Mouse (Mus musculus) adrenal gland, adult 2 months (tissue): ENCODE data around the gene AC170998.1. TPM values are rescaled to one million over a fixed set of nuclear protein-coding genes. Genes with fewer than 3 reads are reported as not detected.

ENCODE experiments used
- DNase-seq: peaks from one replicate; pipeline ENCODE4 v3.0.0; 2021
- long read RNA-seq: library from polyadenylated mRNA; stranded (forward); transcript quantifications from one replicate; pipeline ENCODE4 v2.0.0, GENCODE M21; 2021
- polyA plus RNA-seq: library from polyadenylated mRNA; depleted of rRNA; stranded (reverse); fragments of >200 nt; gene quantifications from 2 replicates; pipeline ENCODE4 v1.2.3, GENCODE M21; 2012; rRNA removed
- total RNA-seq, 2 experiments: library from RNA; stranded (reverse); gene quantifications; 2 replicates each; pipeline ENCODE4 v1.2.3; 2021

AC170998.1 gene
- total RNA-seq (1 to 10 TPM in 1 of 2 experiments, not detected in 1; 1.7 TPM), polyA plus RNA-seq (0.31 and 0.40 TPM in 2 replicates)
- long read RNA-seq = 0 reads

DNA sequence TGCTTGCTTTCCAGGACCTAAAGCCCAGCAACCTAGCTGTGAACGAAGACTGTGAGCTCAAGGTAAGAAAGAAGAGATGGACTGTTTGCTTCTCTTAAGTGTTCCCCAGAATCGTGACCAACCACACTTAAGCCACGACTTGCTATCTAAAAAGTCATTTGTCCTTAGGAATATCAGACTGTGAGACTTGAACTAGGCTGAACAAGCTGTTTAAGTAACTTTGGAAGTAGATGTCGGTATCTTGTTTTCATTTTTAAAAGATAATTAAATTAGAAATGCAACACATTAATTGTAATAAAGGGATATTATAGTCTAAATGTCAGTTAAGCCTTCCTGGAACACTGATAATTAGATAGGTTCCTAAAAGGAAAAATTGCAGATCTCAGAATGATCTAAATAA lies at the start of gene AC170998.1:
TSS of gene AC170998.1 (plus strand) at position 301 of the 400 bp plus-strand sequence.
- no peak for DNase-seq

DNA sequence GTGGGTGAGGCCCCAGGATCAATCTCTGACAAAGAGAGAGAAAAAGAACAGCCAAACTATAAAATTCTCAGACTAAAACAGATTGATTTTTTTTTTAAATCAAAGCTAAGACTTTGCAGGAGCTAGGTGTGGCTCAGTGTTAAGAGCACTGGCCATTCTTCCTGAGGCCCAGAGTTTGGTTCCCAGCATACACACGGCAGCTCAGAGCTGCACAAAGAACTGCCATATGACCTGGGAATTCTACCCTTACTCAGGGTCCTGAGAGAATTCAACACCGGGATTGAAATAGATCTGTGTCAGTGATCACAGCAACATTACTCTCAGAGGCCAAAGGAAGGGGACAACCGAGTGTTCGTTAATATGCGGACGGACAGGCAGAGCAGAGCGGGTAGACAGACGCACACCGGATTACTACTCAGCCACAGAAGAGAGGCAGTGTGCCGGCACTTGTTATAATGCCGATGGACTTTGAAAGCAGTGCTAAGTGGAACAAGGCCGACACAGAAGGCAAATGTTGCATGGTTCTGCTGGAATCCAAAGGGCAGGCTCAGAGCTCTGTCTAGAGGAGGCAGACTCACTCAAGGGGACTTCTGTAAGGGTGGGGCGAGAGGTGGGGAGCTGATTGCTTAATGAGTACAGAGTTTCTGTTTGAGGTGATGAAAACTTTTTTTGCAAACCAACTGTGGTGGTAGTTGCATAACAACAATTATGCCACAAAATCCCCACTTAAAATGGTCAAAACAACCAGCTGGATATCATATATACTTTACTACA lies 43.4 kb upstream of the AC170998.1 start:
- peak; percentile 13 for DNase-seq

DNA sequence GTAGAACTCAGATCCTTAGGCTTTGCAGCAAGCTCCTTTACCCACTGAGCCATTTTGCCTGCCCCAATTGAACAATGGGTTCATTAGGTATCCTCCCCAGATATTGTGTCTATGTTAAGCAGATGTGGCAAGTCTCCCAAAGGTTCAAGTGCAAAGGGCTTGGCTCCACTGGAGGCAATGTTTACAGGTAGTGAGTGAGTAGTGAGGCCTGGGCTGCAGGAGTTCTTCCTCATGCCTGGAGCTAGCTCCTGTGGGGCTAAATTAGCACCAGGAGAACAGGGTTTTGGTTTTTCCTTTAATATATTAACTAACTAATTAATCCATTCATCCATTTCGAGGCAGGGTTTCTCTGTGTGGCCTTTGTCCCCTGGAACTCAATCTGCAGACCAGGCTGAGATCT lies 42.3 kb upstream of the AC170998.1 start:
- no peak for DNase-seq

DNA sequence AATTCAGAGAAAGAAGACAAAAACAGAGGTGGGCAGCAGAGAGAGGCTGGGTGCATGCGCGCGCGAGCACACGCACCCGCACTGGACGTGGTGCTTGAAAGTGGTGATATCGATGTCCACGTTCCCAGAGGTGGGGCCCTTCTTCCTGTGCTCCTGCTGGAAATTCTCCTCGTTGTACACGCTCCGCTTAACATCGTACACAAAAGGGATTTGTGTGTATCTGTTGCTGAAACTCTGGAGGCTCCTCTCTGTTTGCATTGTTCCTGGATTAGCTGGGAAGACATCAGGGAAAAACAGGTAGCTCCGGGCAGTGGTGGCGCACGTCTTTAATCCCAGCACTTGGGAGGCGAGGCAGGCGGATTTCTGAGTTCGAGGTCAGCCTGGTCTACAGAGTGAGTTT lies 41.3 kb upstream of the AC170998.1 start:
- DNase-seq = no peak

DNA sequence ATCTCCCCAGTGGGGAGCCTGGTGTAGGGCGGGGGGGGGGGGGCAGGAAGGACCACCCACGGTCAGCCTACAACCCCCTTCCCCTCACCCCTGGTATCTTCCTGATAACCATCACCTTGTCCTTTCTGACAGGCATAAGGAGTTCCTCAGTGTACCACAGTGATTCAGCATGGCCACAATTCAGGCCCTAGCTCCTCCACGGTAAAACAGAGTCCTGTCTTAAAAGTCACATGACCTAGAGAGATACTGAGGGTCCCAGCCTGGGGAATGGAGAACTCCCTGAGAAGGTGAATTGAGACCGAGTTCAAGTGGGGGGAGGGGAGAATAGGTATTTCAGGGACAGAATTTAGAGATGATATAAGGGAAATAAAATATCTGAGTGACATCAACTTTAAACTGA lies 38.5 kb upstream of the AC170998.1 start:
- no peak for DNase-seq

DNA sequence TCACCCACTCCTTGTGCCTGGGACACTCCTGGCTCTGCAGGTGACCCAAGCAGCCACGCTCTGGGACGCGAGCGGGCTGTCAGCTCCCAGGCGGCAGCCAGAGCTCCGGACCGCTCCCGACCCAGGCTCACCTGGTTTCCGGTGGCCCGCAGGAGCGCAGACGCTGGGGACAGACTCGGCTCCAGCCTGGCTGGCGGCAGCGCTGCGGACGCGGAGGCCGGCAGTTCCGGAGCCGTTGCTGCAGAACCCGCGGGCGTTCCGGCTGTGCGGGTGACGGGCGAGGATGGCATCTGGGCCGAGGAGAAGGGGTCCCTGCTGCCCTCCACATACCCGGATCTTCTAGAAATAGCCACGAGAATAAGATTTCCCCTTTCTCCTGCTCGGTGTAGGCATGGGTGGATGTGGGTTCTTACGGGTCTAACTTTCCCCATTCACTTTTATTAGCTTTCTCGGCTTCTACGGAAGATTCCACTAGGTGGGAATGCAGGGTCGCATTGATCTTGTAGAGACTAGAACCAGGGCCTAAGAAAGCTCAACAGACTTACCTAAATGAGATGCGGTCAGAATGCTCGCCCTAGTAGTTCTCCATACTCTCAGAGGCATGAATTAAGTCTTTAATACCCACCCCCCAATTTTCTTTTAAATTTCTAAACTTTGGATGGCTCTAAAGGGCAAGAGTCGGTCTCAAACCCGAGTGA lies 36.1 kb upstream of the AC170998.1 start, which contains the start of gene Slc26a8:
TSS of gene Slc26a8 (minus strand) at position 648 of the 698 bp plus-strand sequence.
- DNase-seq = peak; percentile 42

DNA sequence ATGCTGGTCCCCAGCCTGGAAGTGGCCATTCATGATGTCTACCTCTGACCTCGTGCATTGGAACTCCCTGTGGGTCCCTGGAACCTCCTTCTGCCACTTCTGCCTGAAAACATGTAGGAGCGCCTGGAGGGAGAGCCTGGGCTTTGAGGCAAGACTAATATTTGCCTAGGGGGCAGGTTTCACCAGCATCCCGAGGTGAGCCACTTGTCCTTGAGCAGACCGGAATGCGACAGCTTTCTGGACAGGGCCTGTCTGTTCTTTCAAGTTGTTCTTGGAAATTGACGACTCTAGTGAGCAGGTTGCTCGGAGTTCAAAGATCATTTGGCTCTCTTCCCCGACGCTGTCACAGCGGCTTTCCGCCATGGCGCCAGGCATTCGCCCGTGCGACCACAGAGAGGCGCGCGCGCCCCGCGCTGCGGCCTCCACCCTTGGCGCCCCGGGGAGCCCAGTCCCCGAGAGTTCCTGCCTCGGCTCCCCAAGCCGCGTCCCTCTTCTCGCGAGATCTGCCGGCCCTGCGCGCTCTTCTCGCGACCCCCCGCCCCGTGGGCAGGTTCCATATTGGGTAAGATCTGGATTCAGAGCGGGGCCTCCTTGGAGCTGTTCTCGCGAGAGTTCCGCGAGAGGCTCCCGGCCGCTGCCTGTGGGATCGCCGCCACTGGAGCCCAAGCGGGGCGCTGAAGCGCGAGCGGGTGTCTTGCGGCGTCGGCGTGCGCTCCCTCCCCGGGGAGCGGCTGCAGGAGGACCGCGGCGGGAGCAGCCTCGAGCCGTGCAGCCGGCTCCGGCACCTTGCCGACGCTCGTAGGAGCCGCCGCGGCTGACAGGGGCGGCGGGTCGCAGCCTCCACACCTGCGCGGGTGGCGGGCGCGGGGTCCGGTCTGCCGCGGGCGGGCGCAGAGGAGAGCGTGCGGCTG lies 34.9 kb upstream of the AC170998.1 start, which contains the start of gene Mapk14:
TSS of gene Mapk14 (plus strand) at position 554 of the 911 bp plus-strand sequence.
- DNase-seq = peak; percentile 100

DNA sequence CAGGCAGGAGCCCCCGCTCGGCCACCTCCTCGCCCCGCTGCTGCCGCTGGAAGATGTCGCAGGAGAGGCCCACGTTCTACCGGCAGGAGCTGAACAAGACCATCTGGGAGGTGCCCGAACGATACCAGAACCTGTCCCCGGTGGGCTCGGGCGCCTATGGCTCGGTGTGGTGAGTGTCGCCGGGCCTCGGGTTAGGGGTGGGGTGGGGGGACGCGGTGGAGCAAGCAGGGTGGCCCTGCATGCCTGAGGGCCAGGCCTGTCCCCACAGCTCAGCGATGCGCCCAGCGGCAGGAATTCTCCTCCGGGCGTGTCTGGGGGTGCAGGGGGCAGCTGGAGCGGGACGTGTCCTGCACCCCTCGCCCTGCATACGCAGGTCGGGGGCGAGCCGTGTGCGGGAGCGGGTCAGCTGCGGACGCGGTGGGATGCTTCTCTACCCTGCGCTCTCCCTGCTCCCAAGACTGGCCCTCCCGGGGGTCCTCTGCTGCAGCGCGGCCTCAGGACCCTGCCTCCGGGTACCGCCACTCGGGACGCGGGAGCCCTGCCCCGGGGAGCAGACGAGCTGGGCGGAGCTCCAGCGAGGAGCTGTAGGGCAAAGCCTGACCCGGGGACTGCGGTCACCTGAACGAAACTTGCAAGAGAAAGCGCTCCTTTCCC lies 34.1 kb upstream of the AC170998.1 start:
- DNase-seq = peak; percentile 82

DNA sequence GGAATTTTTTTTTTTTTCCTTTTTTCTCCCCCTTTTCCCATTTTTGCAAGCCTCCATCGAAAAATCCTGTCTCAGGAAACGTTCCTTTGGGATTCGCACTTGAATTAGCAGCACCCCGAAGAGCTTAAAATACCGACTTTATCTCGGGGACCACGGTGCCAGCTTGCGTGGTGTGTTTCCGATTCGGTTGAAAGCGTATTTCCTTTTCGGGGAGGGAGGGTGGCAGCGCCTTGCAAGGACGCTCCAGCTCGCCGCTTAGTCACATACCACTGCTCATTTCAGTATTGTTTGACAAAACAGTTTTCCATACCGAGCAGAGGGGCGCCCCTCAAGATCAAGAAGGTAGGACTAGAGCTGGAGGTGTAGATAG lies 33.6 kb upstream of the AC170998.1 start:
- DNase-seq = peak; percentile 82

DNA sequence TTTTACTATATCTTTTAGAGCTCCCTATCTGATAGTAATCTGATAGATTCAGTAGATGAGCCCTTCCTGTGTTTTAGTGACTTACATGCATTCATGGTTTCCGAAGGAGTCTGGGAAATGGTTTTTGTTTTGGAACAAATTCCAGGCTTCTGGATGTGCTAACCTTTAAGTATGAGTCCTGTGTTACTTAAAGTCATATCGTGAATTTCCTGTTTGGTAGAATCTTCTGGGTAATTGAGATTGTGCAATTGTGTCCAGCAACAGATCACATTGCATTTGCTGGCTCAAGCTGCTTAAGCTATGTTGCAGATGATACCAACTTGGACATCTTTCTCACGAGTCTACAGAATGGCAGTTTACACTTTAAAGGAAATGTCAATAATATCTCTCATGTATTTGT lies 32.8 kb upstream of the AC170998.1 start:
- peak; percentile 23 for DNase-seq

DNA sequence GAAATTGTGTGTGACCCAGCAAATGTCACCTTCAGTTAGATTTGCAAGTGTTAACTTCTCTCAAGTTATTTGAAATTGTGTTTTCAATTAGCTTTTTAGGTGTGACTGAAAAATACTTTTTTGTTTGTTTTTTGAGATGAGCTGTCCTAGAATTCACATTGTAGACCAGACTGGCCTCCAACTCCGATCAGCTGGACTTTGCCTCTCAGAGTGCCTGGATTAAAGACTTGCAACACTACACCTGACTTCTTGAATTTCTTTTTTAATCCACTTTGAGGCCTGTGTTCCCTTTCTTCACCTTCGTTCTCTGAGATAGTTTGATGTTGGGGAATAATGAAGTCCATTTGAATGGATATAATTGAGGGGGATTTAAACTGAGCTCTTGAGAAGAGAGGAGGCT lies 31.8 kb upstream of the AC170998.1 start:
- no peak for DNase-seq

DNA sequence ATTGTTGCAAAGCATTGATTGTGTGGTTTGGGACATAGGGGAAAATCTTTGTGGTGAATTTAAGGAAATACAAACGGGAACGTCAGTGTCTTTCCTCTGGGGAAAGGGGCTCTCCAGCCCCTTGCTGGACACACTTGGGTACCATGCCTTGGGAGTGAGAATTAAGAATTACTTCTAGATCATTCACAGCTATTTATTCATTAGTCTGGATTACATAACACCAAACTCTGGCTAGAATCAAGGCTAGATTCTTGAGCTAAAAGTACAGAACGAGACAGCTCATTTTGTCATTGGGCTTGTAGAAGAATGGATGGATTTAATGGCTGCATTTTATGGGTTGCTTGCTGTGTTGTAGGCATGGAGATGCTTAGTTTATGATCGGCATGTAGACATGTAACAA lies 31.1 kb upstream of the AC170998.1 start:
- no peak for DNase-seq

DNA sequence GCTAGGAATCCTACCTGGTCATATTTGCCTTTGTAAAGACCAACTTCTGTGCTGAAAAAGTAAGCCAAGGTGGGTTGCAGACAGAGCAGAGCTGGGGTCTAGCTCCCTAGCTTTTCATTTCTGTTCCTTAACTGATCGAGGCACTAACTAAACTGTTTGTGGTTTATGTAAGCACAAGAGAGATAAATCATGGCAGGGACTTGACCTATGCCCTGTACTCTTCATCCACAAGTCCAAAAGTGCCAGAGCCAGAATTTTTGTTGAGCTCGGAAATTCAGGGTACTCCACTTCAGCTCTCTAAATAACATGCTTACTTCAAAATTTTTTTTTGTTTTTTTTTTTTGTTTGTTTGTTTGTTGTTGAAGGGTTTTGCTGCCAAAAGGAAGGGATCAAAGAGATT lies 29.2 kb upstream of the AC170998.1 start:
- DNase-seq = peak; percentile 38

DNA sequence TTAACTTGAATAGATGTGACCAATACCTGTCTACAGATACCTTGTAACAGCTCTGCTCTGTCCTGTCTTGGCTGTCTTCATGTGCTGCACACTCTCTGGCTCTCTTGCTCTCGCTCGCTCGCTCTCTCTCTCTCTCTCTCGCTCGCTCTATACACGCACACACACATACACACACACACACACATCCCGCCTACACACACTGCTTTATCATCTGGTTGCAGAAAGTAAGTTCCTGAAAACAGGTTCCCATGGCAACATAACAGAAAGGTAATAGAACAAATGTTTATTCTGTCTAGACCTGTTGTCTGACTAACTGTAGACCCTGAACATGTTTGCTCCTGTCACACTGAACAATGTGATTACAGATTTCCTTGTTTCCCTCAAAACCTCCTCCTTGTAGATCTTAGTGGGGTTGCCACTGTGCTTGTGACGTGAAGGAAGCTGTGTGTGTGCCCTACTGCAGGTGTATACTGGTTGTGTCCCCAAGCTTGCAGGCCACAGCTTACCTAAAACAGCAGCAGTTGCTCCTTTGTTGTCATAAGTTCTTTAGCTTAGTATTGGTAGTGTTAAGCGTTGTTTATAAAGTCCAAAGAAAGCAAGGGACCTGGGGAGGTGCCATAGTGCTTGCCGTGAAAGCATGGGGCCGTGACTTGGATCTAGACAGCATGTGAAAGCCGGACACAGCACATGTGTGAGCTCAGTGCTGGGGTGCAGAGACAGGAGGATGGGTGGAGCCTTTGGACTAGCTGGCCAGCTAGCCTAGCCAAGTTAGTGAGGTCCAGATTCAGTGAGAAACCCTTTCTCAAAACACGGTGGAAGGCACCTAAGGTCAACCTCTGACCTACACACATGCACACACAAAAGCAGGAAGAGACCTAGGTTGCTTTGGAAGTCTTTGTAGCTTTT lies 28.3 kb upstream of the AC170998.1 start:
- DNase-seq = peak; percentile 37

DNA sequence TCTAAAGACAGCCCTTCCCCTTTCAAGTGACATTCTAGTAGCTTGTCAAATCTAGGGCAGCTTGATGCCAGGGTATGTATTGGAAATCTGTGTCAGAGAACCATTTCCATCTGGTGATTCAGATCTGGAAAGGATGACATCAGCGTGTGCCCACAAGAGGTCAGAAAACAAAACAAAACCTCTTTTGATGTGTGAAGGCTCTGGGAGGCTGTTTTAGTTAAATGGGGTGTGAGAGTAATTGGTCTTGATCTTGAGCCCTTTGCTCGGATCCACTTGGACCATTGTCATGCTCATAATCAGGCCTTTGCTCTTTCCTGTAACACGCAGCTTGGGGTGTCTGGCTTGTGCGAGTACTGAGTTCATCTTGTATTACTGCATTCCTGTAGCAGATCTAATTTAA lies 27.6 kb upstream of the AC170998.1 start:
- peak; percentile 61 for DNase-seq

DNA sequence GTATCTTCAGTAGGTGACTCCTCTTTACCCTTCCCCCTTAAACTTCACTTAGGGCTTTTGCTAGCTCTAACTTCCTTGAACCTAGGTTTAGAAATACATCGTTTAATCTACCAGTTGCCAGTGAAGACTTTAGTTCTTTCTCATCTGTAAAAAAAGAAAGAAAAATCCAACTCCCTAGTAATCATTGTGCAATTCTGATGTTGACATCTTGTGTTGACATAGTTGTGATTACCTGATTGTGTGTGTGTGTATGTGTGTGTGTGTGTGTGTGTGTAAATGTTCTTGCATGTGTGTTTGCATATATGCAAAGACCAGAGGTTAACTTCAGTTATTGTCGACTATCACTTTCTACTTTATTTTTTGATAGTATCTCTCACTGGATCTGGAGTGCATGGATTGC lies 27.2 kb upstream of the AC170998.1 start:
- no peak for DNase-seq

DNA sequence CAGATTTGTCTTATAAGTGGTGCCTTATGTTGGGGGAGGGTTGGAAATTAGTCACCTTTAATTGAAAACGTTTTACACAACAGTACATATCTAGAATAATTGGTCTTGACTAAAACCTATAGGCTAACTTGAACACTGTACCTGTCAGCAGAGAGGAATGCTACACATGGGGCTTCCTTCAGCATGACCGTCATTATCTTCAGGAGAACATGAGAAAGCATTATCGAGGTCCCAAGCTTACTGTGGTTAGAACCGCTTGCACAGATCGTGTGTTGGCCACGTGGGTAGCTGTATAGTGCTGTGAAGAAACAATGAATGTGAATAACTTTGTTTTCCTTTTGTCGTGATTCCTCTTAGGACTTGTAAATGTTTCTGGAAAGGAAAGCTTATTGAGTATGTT lies 26.1 kb upstream of the AC170998.1 start:
- no peak for DNase-seq

DNA sequence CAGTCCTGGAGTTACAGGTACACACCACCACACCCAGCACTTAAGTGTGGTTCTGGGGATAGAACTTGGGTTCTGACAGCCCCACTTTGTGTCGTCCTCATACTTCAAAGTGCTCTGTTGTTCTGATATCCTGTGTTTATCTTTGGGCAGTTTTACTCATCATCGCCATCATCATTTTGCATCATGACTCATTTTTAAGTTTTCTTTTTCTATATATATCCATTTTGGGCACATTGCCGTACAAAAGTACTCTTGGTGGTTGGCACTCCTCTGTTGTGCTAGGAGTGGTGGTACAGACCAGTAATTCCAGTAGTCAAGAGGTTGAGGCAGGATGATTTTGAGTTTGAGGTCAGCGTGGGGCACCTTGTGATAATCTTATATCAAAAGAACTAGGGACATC lies 24.7 kb upstream of the AC170998.1 start:
- no peak for DNase-seq

DNA sequence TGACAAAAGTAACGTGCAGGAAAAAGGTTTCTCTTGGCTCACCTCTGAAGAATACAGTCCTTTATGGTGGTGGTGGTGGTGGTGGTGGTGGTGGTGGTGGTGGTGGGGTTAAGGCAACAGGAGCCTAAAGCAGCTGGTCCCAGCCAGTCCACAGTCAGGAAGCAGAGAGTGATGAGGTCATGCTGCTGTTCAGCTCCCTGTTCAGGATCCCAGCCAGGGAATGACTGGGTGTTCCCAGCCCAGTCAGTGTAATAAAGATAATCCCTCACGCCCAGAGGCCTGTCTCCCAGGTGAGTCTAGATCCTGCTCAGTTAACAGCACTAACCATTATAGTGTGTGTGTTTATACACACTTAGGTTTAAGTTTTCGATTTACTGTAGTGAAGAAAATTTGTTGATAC lies 24.1 kb upstream of the AC170998.1 start:
- DNase-seq = peak; percentile 23

DNA sequence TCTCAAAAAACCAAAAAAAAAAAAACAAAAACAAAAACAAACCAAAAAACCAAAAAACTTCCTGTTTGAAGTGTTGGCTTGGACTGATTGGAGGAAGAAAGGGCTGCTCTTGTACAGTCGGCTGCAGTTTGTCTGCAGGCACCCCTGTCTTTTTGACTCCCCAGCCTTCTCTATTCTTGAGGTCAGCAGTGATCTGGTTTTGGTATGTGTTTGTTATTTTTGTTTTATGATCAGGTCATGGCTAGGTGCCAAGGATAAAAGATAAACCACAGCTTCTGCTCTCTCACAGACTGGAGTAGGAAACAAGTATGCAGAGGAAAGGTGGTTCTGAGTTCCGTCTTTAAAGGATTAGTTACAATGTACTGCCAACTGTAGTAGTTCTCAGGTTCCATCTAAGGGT lies 23.2 kb upstream of the AC170998.1 start:
- DNase-seq = peak; percentile 32

DNA sequence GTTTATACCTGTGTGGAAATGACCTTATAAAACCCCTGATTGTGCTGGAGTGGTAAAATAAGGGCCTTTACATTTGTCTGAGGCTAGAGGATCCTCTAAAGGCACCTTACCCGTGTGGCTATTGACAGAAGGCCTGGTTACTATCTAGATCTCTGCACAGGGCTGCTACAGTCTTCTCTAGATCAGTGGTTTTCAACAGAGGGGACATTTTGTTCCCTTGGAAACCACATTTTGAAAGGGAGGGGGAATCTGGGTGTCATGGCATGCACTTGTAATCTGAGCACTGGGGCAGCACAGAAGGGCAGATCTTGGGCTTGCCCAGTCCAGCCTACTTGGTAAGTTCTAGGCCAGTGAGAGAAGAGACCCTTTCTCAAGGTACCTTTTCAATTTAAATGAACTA lies 19.2 kb upstream of the AC170998.1 start:
- peak; percentile 12 for DNase-seq
